In the genomic region with DNA sequence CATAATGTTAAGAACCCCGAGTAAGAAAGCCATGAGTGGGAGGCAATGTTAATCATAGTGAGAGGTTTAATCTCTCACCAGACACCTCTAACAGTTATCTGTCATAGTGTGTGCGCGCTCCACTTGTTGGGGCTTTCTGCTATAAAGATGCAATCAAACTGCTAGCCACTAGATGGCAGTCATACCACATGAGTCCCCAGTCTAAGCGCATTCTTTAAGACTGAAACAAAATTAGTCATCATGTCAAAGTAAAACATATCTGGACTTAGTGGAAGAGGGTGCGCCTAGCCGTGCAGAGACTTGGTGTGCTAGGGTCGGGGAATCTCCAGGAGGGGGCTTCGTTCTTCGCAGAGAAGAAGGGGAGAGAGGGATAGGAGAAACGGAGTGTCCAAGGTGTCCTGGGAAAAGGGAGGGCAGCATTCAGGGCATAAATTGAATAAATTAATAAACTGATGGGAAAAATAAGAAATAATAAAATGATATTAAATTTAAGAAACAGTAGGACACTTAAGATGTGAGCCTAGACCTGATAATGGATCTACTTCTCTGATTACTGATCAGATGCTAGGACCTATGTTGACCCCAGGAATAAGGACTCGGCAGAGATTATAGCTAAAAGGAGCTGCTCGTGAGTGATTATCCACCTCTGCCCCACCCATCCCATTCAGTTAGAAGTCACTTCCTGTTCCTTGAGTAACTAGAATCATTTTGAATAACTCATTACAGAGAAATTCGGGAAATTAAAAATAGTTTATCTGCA, we compare ENCODE assay signal across 8 mouse cellular contexts. TPM values are rescaled to one million over a fixed set of nuclear protein-coding genes. Genes with fewer than 3 reads are reported as not detected.
DNase-seq lines count a peak whose midpoint lies in the region; ATAC-seq lines count a peak whose summit lies in the region.

No protein-coding gene starts in this region.

- H3K4me3 ChIP-seq in hindbrain, embryonic 11.5 days (ENCODE audit: low read depth, low read length): no peak overlapping the region

- no peak overlapping the region for H3K27ac ChIP-seq in hindbrain, embryonic 11.5 days (ENCODE audit: low read depth, low read length)

- H3K36me3 ChIP-seq in hindbrain, embryonic 11.5 days (ENCODE audit: control insufficient read depth, insufficient read depth, low read length): no peaks in the 10 kb centered on the region

- H3K9ac ChIP-seq in hindbrain, embryonic 11.5 days (ENCODE audit: low read depth, low read length): no peak overlapping the region

- no peaks in the 10 kb centered on the region for H3K27me3 ChIP-seq in hindbrain, embryonic 11.5 days (ENCODE audit: control insufficient read depth, insufficient read depth, low read length)

- peak; percentile 61; the same call in 1 of the 2 replicates for ATAC-seq in erythroid progenitor cell, adult 5-6 weeks (replicated peaks; ENCODE audit: low FRiP score, poor library complexity, severe bottlenecking)
- peak; percentile 88 for ATAC-seq in hindbrain, embryonic 11.5 days (ENCODE audit: low FRiP score)

- 35% methylated on average over 13 of the region's 13 CpGs for WGBS in hindbrain, embryonic 11.5 days

- H3K4me2 ChIP-seq in hindbrain, embryonic 11.5 days (replicated peaks; ENCODE audit: low read depth, low read length): no peak overlapping the region

- H3K9me3 ChIP-seq in hindbrain, embryonic 11.5 days (ENCODE audit: control insufficient read depth, low read length): no peaks in the 10 kb centered on the region

- no peaks in the 10 kb centered on the region for H3K4me1 ChIP-seq in hindbrain, embryonic 11.5 days (replicated peaks; ENCODE audit: control insufficient read depth, insufficient read depth, low read length)

- DNase-seq in adrenal gland, adult (ENCODE audit: inconsistent age in 2 of 2, low spot score in 1 of 2): peak; percentile 40 to 83
- DNase-seq in adrenal gland, postnatal 4 days (ENCODE audit: low spot score in 2 of 2): no peak
- peak; percentile 80 for DNase-seq in brain, adult 2 months (ENCODE audit: low read depth, low spot score)
- peak; percentile 78 for DNase-seq in hindbrain, embryonic 11.5 days (ENCODE audit: low spot score)
- peak; percentile 58 to 72 for DNase-seq in layer of hippocampus, postnatal 10 days (ENCODE audit: low spot score in 2 of 2)
- DNase-seq in lung, postnatal 25 days (ENCODE audit: low spot score): peak; percentile 33
- peak; percentile 62 to 73 for DNase-seq in right cerebral cortex, postnatal 10 days (ENCODE audit: low spot score in 2 of 2)

RNA-seq across cellular contexts. Expression of gene Kcnh8, which starts 42.4 kb away (rescaled TPM):
- 1 to 10 TPM in 1 of 2 experiments, under 1 TPM in 1; 0.82 to 1.2 TPM for total RNA-seq in adrenal gland, postnatal 4 days (2021)
- not detected in 2 replicates for total RNA-seq in erythroid progenitor cell, adult 5-6 weeks (2015; ENCODE audit: low replicate concordance)
- total RNA-seq in erythroid progenitor cell, adult 5-6 weeks (2017; ENCODE audit: low replicate concordance): not detected in 2 replicates
- 2.8 and 3.1 TPM in 2 replicates for polyA plus RNA-seq in hindbrain, embryonic 11.5 days (2014; fragmentation: Nextera tagmentation; extraction: Ambion mirVana)
- 1 to 10 TPM; 1.3 to 1.4 TPM for total RNA-seq in layer of hippocampus, postnatal 10 days (2021)

Comparison
In these comparisons a context has a peak if more than half of its experiments do, and no peak if none do; other contexts are left out.
1. DNase-seq: peak in adrenal gland, adult (2 of 2), brain, adult 2 months (single experiment), hindbrain, embryonic 11.5 days (single experiment), layer of hippocampus, postnatal 10 days (2 of 2), lung, postnatal 25 days (single experiment) and right cerebral cortex, postnatal 10 days (2 of 2); none in adrenal gland, postnatal 4 days (0 of 2).